Mouse (Mus musculus) thymus, postnatal 36 days (tissue): ENCODE results near the gene Ldb2.

Source experiments
- DNase-seq, 2 experiments: peaks; one replicate each; pipeline ENCODE4 v3.0.0; 2022; ENCODE audit warnings: mixed read lengths in 2 of 2

The Ldb2 gene

GRCm38 (mm10) chr5:44799053-44799860, at the start of gene Ldb2:
Gene Ldb2 (minus strand): TSS chr5:44799680.
- DNase-seq = no peak

- DNase-seq = peak in 1 of 2 experiments; percentile 5
Observed at GRCm38 (mm10) chr5:44831287-44831686, 31.8 kb upstream of the Ldb2 start.

- DNase-seq = no peak
Observed at GRCm38 (mm10) chr5:44815506-44815905, 16.0 kb upstream of the Ldb2 start.

GRCm38 (mm10) chr5:44805960-44806359, 6.5 kb upstream of the Ldb2 start:
- no peak for DNase-seq

GRCm38 (mm10) chr5:44801100-44801499, 1.6 kb upstream of the Ldb2 start:
- DNase-seq = no peak

GRCm38 (mm10) chr5:44799861-44800260, 381 bp upstream of the Ldb2 start:
- DNase-seq = no peak

- DNase-seq = no peak
Observed at GRCm38 (mm10) chr5:44798493-44798892, 987 bp downstream of the Ldb2 start.

GRCm38 (mm10) chr5:44798056-44798455, 1.4 kb downstream of the Ldb2 start:
- DNase-seq = no peak

- DNase-seq = no peak
Observed at GRCm38 (mm10) chr5:44784591-44784990, 14.9 kb downstream of the Ldb2 start.

GRCm38 (mm10) chr5:44779340-44779739, 20.1 kb downstream of the Ldb2 start:
- DNase-seq = no peak

- DNase-seq = no peak
Observed at GRCm38 (mm10) chr5:44768472-44768871, 31.0 kb downstream of the Ldb2 start.

- no peak for DNase-seq
Observed at GRCm38 (mm10) chr5:44764911-44765310, 34.6 kb downstream of the Ldb2 start.

- DNase-seq = no peak
Observed at GRCm38 (mm10) chr5:44759178-44759577, 40.3 kb downstream of the Ldb2 start.

- no peak for DNase-seq
Observed at GRCm38 (mm10) chr5:44754156-44754910, 45.1 kb downstream of the Ldb2 start.

GRCm38 (mm10) chr5:44745706-44746105, 53.8 kb downstream of the Ldb2 start:
- DNase-seq = no peak

- no peak for DNase-seq
Observed at GRCm38 (mm10) chr5:44736366-44736765, 63.1 kb downstream of the Ldb2 start.

GRCm38 (mm10) chr5:44734131-44734723, 65.3 kb downstream of the Ldb2 start:
- no peak for DNase-seq

GRCm38 (mm10) chr5:44729646-44730310, 69.7 kb downstream of the Ldb2 start:
- DNase-seq = no peak

- no peak for DNase-seq
Observed at GRCm38 (mm10) chr5:44727995-44728394, 71.5 kb downstream of the Ldb2 start.

GRCm38 (mm10) chr5:44726546-44727476, 72.7 kb downstream of the Ldb2 start:
- no peak for DNase-seq

GRCm38 (mm10) chr5:44725501-44725900, 74.0 kb downstream of the Ldb2 start:
- DNase-seq = no peak

- no peak for DNase-seq
Observed at GRCm38 (mm10) chr5:44719872-44720271, 79.6 kb downstream of the Ldb2 start.
